Mouse (Mus musculus): ENCODE data around the gene Olfr605.

GRCm38 (mm10) chr7:103398981-103399380 is 46.3 kb downstream of the Olfr605 start:
- TF ChIP-seq TCF12 (IDR thresholded peaks at IDR 0.05; ENCODE audit: insufficient read depth, poor library complexity, severe bottlenecking) (no peak), POLR2AphosphoS2 (IDR thresholded peaks at IDR 0.05; ENCODE audit: insufficient read length, low read depth) (no peak)
